Mouse (Mus musculus): ENCODE data around the gene Dtx2. TPM values are rescaled to one million over a fixed set of nuclear protein-coding genes. Genes with fewer than 3 reads are reported as not detected.
"Not testable (repeated sequence)": the region's sequence is repeated elsewhere in the genome, so short reads cannot be mapped to it uniquely, and the experiment has no call there.

The Dtx2 gene
- total RNA-seq, 4 experiments from 2014 or later = 13.0 to 17.6 (median 16.9) TPM

DNA sequence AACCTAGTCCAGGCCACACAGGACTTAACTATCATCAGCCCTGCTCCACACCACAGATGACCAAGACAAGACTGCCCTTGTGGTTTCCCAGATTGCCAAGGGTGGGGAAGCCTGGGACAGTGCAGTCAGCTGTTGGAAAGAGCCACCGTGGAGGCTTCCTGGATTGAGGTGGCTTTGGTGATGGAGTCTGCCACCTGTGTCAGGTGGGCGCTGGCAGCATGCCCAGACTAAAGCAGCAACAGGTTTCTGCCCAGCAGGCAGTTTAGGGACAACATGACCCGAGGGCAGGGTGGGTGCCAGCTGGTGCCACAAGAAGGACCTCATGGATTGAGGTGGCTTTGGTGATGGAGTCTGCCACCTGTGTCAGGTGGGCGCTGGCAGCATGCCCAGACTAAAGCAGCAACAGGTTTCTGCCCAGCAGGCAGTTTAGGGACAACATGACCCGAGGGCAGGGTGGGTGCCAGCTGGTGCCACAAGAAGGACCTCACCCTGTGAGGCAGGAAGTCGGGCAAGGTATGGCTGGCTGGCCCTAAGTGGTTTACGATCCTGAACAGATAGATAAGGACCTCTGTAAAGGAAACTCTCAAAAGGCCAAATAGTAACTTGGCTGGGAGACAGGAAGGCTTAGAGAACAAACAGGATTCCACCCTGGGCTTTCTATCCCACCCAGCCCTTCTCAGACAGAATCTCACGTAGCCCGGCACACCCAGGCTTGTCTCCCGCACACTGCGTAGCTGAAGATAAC lies 72.0 kb downstream of the Dtx2 start:
- DNase-seq = not testable (repeated sequence)

DNA sequence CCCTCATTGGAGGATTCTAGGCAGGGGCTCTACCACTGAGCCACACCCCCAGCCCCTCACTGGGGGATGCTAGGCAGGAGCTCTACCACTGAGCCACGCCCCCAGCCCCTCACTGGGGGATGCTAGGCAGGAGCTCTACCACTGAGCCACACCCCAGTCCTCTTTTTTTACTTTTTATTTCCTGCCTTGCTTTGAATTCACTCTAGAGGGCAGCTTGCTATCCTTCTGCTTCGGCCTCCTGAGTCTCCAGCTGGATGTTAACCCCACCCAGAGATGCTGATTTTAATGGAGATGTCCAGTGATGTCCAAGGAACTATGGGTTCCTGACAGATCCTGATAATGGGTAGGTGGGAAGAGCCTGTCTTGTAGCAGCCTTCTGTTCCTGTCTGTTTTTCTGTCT lies 74.8 kb downstream of the Dtx2 start:
- DNase-seq = no peak

DNA sequence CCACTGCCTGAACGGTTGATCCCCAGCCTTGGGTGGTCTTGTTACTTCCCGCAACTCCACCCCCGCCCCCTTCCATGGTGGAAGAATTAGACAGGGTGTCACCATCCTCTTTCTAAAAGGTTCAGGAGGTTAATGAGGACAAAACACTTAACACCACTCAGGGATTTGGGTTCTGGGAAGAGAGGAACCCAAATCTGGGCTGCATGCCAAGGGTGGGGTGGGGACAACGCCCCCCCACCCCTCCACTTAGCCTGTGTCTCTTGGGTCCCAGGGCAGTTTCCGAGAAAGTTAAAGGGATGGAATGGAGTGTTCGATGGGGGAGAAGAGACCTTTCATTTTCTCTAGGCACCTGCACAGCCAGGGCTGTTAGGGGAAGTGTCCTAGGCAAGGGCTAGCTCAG lies 78.5 kb downstream of the Dtx2 start:
- no peak for DNase-seq

DNA sequence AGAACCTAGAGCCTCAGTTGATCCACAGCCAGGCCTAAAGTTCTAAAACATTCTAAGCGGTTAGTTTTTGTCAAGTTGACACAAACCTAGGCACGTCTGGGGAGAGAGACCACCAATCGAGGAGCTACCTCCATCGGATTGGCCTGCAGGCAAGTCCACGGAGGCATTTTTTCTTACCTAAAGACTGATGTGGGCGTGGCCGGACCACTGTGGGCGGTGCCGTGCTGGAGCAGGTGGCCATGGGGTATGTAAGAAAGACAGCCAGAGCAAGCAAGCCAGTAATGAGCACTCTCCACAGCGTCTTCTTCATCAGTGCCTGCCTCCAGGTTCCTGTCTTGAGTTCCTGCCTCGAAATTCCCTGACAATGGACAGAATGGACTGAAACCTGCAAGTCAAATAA lies 78.9 kb downstream of the Dtx2 start:
- no peak for DNase-seq

DNA sequence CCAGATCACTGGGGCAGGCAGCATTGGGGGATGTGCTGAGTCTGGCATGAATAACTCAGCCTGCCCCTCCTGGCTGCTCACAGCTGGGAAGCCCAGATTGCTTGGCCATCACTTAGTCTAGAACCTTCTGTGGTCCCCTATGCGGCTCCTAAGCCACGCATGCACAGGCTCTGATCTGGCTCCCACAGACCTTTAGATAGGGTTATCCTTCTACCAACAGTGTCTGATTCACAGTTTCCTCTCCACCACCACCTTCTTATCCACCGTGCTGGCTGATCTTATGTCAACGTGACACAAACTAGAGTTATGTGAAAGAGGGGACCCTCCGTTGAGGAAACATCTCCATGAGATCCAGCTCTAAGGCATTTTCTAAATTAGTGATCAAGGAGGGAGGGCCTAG lies 80.5 kb downstream of the Dtx2 start:
- DNase-seq = no peak

DNA sequence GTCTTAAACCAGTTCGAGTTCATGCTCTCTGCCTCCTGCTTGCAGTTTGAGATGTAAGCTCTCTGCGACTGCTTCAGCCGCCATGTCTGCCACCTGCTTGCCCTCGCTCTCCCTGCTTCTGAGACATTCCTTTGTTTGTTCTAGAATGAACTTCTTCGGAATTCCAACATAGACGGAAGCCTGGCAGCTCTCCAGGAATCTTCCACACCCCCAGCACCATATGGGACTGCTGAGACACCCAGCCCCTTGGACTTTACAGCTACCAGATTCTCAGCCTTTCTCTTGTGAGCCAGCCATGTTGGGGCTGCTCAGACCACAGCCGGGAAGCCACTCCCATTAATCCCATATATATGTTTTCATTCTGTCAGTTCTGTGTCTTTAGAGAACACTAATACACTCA lies 81.7 kb downstream of the Dtx2 start:
- DNase-seq = no peak

DNA sequence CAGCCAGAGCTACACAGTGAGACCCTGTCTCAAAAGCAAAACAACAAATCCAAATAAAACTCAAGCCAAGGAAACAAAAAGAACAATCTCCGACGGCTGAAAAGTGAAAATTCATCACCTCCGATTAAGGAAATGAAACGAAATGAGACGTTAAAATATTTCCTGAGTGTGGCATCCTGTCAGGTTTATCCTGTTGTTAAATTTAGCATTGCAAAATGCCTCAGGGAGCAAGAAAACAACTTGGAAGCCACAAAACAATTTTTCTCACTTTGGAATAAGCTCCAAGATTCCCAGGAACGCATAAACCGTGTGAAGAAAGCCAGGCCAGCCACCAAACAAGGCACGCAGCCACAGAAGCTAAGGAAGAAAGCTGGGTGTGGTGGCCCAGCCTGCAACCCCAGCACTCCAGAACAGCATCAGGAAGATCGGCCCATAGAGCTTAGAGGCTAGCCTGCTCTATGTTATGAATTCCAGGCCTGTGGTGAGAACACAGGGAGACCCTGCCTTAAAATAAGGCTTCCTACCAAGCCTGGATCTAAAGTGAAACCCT lies 82.5 kb downstream of the Dtx2 start:
- DNase-seq = no peak

DNA sequence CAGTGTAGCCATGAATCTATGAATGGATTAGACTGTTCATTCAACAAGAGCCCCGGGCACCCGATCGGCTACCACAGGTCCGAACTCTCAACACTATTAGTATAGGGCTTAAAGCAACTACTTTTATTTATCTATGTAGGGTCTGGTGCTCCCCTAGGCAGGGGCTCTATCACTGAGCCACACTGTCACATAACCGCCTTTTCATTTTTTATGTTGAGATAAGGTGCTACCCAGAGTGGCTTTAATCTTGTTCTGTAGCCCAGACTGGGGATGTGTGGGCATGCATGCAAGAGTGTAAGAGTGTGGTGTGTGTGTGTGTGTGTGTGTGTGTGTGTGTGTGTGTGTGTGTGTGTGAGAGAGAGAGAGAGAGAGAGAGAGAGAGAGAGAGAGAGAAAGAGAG lies 83.5 kb downstream of the Dtx2 start:
- no peak for DNase-seq

DNA sequence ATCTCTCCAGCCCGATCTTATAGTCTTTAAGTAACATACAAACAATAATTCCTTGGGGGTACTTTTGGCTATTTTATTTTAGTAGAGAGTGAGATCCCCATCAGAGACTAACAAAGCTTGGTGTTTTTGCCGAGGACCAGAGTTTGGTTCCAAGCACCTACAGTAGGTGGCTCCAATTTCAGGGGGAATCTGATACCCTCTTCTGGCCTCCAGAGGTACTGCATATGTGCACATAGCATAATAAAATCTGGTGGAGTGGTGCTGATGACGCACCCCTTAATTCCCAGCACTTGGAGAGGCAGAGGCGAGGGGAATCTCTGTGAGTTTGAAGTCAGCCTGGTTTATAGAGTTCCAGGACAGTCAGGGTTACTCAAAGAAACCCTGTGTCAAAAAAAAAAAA lies 87.7 kb downstream of the Dtx2 start:
- no peak for DNase-seq

Other genes starting within 250 kb of the Dtx2 start
- under 1 TPM in 3 of 4 experiments, not detected in 1; 0.38 to 0.77 (median 0.73) TPM for gene Styxl1, start 216.4 kb upstream of the Dtx2 start, total RNA-seq (2022)
- gene Mdh2, start 216.3 kb upstream of the Dtx2 start, total RNA-seq (2022) = 100 to 1,000 TPM; 310 to 438 (median 388) TPM
- 1 to 10 TPM; 2.4 to 8.4 (median 5.9) TPM for gene Srrm3, start 187.9 kb upstream of the Dtx2 start, total RNA-seq (2022)
- gene Hspb1, start 106.9 kb upstream of the Dtx2 start, total RNA-seq (2022) = 100 to 1,000 TPM; 113 to 288 (median 256) TPM
- gene Ywhag, start 60.2 kb upstream of the Dtx2 start, total RNA-seq (2022) = 100 to 1,000 TPM; 434 to 601 (median 481) TPM
- gene Ssc4d, start 20.3 kb upstream of the Dtx2 start, total RNA-seq (2022) = 10 to 100 TPM in 1 of 4 experiments, 1 to 10 TPM in 3; 4.5 to 15.0 (median 7.8) TPM
- gene Zp3, start 14.7 kb upstream of the Dtx2 start, total RNA-seq (2022) = not detected
- gene Upk3b, start 43.7 kb downstream of the Dtx2 start, total RNA-seq (2022) = 1 to 10 TPM; 2.8 to 6.9 (median 5.4) TPM
- under 1 TPM in 1 of 4 experiments, not detected in 3; 0.41 TPM for gene Upk3bl, start 59.7 kb downstream of the Dtx2 start, total RNA-seq (2022)
- gene Rasa4, start 89.1 kb downstream of the Dtx2 start, total RNA-seq (2022) = 10 to 100 TPM; 15.0 to 39.0 (median 29.5) TPM
- 10 to 100 TPM; 74.7 to 93.5 (median 85.9) TPM for gene Polr2j, start 121.8 kb downstream of the Dtx2 start, total RNA-seq (2022)
- gene Lrwd1, start 141.3 kb downstream of the Dtx2 start, total RNA-seq (2022) = 10 to 100 TPM; 10.8 to 21.6 (median 14.9) TPM
- 10 to 100 TPM in 1 of 4 experiments, 1 to 10 TPM in 3; 8.3 to 11.1 (median 8.7) TPM for gene Alkbh4, start 141.3 kb downstream of the Dtx2 start, total RNA-seq (2022)
- 1 to 10 TPM; 2.5 to 5.7 (median 4.6) TPM for gene Orai2, start 175.9 kb downstream of the Dtx2 start, total RNA-seq (2022)
- 10 to 100 TPM; 28.2 to 37.8 (median 33.4) TPM for gene Prkrip1, start 204.2 kb downstream of the Dtx2 start, total RNA-seq (2022)